Mouse (Mus musculus) stomach, postnatal 0 days (tissue): ENCODE data around the gene Plxnb2.

Experiments used
- CTCF ChIP-seq: IDR thresholded peaks from 2 replicates; pipeline ENCODE4 v1.5.1; 2016; ENCODE audit warnings: antibody characterized with exemption, low read depth, mild to moderate bottlenecking, moderate library complexity
- EP300 ChIP-seq: optimal IDR thresholded peaks from 2 replicates; pipeline ENCODE3; 2016; ENCODE audit warnings: antibody characterized with exemption

DNA sequence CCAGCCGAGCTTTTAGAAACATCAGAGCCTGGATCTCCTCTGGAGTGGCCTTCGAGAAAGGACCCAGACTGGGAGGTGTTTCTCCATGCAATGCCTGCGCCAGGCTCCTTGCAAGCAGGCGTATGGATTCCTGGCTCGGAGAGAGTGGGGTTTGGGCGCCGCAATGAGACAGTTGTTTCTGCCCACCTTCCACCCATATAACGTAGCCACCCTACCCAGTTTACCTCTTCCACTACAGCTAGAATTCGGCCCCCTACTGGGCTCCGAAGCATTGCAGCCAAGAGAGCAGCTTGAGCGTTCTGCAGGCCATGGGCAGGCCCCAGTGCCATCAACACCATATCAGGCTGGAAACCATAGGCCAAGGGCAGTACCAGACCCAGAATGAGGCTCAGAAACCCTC lies 57.0 kb downstream of the Plxnb2 start:
- TF ChIP-seq CTCF, result peak; percentile 57
- no peak for TF ChIP-seq EP300
